30 mouse cellular contexts compared by ENCODE assay signal in genomic region chr9:113992810-113993209, GRCm38 (mm10). TPM values are rescaled to one million over a fixed set of nuclear protein-coding genes. Genes with fewer than 3 reads are reported as not detected.
"Had no signal": no experiment of that assay in that cellular context is flagged by ENCODE, and none has a peak within 500 bp of the region (broad histone marks: within the 10 kb centered on the region; RNA-seq: fewer than 3 reads in every experiment).

No protein-coding gene starts in this region.

- H3K9ac ChIP-seq: limb, embryonic 12.5 days; limb, embryonic 13.5 days; limb, embryonic 15.5 days; liver, embryonic 12.5 days; liver, embryonic 13.5 days; liver, embryonic 14.5 days; liver, embryonic 15.5 days; liver, postnatal 0 days; lung, embryonic 14.5 days; lung, embryonic 15.5 days; midbrain, embryonic 12.5 days; midbrain, embryonic 13.5 days; neural tube, embryonic 12.5 days had no signal

- H3K4me1 ChIP-seq: limb, embryonic 10.5 days; limb, embryonic 12.5 days; lung, embryonic 15.5 days; midbrain, embryonic 12.5 days; midbrain, embryonic 13.5 days; neural tube, embryonic 12.5 days had no signal

- H3K4me3 ChIP-seq: limb, embryonic 10.5 days; limb, embryonic 12.5 days; limb, embryonic 13.5 days; limb, embryonic 15.5 days; liver, embryonic 12.5 days; liver, embryonic 13.5 days; liver, embryonic 15.5 days; lung, embryonic 15.5 days; megakaryocyte, embryonic 14.5 days; midbrain, embryonic 10.5 days; midbrain, embryonic 12.5 days; midbrain, embryonic 13.5 days; neural tube, embryonic 12.5 days had no signal

- H3K36me3 ChIP-seq: limb, embryonic 10.5 days; limb, embryonic 12.5 days; limb, embryonic 13.5 days; limb, embryonic 15.5 days; liver, embryonic 12.5 days; liver, embryonic 13.5 days; liver, embryonic 15.5 days; lung, embryonic 15.5 days; midbrain, embryonic 10.5 days; midbrain, embryonic 12.5 days; neural tube, embryonic 12.5 days had no signal

- H3K9me3 ChIP-seq: limb, embryonic 10.5 days; limb, embryonic 12.5 days; limb, embryonic 13.5 days; limb, embryonic 15.5 days; liver, embryonic 12.5 days; liver, embryonic 13.5 days; liver, embryonic 15.5 days; lung, embryonic 15.5 days; midbrain, embryonic 10.5 days; midbrain, embryonic 12.5 days; midbrain, embryonic 13.5 days; neural tube, embryonic 12.5 days had no signal

- ATAC-seq: liver, embryonic 12.5 days; liver, postnatal 0 days; lung, postnatal 0 days; midbrain, embryonic 13.5 days; midbrain, embryonic 16.5 days had no signal

- DNase-seq: left cerebral cortex, postnatal 4 days; liver; liver, embryonic 13.5 days; liver, postnatal 0 days; lung, adult 18-20 months; lung, adult 2 months; lung, embryonic 14.5 days; lung, postnatal 10 days; lung, postnatal 14 days; lung, postnatal 36 days; lung, postnatal 4 days; midbrain, embryonic 14.5 days had no signal

- H3K27ac ChIP-seq: limb, embryonic 10.5 days; limb, embryonic 12.5 days; limb, embryonic 13.5 days; limb, embryonic 15.5 days; liver, embryonic 12.5 days; liver, embryonic 13.5 days; liver, embryonic 14.5 days; liver, embryonic 15.5 days; lung, embryonic 15.5 days; macrophage; midbrain, embryonic 10.5 days; midbrain, embryonic 12.5 days; midbrain, embryonic 13.5 days; neural tube, embryonic 12.5 days had no signal

- H3K27me3 ChIP-seq: limb, embryonic 13.5 days; limb, embryonic 15.5 days; liver, embryonic 13.5 days; lung, embryonic 15.5 days; midbrain, embryonic 12.5 days; midbrain, embryonic 13.5 days; neural tube, embryonic 12.5 days had no signal

- H3K4me2 ChIP-seq: limb, embryonic 12.5 days; limb, embryonic 13.5 days; limb, embryonic 15.5 days; liver, embryonic 11.5 days; liver, embryonic 12.5 days; liver, embryonic 13.5 days; liver, embryonic 15.5 days; lung, embryonic 14.5 days; lung, embryonic 15.5 days; midbrain, embryonic 12.5 days; midbrain, embryonic 13.5 days; neural tube, embryonic 12.5 days had no signal

RNA-seq across cellular contexts. Expression of gene Fbxl2, which starts 53.2 kb away (rescaled TPM):
- total RNA-seq: liver, adult 2 months had no signal
